Mouse (Mus musculus) frontal cortex, adult 2 months (tissue): Measurements from ENCODE around the gene Ccdc28a. TPM values are rescaled to one million over a fixed set of nuclear protein-coding genes. Genes with fewer than 3 reads are reported as not detected.

ENCODE experiments used
- DNase-seq, 2 experiments: peaks; one replicate each; pipeline ENCODE4 v3.0.0; 2022; ENCODE audit warnings: low spot score in 1 of 2; ENCODE audit errors: extremely low spot score in 1 of 2
- polyA plus RNA-seq: library from polyadenylated mRNA; depleted of rRNA; stranded (reverse); fragments of >200 nt; gene quantifications from 2 replicates; pipeline ENCODE4 v1.2.3, GENCODE M21; 2012; rRNA removed

The Ccdc28a gene
- polyA plus RNA-seq, 1 experiment: 67.0 TPM

DNA sequence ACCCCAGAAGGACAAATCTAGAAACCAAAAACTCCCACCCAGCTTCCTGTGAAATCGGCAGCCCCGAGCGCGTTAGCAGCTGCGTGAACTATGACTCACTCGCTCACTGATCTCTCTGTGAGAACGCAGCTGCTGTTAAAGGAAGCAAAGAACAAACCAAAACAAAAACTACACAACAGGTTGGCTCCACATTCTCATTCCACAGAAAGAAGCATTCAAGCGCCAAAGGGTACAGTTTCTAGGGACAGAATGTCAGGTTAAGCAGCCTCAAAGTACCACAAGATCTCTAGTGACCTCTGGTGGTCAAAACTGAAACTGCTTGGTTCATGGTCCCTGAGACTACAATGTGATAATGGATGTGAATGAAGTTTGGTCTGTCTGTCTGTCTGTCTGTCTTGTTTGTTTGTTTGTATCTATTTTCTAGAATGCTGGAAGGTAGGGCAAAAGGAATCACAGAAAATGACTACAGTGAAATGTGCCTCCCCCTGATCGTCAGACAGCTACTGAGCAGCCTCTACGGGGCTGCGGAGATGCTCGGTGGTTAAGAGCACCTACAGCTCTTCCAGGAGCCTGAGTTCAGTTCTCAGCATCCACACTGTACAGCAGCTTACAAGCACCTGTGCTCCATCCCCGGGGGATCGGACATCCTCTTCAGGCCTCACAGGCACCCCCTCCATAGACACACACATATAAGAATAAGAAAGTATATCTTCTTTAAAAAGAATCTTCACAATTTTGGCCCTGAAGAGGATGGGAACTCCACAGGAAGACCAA lies 37.4 kb downstream of the Ccdc28a start:
- DNase-seq: peak; percentile 63 to 93

DNA sequence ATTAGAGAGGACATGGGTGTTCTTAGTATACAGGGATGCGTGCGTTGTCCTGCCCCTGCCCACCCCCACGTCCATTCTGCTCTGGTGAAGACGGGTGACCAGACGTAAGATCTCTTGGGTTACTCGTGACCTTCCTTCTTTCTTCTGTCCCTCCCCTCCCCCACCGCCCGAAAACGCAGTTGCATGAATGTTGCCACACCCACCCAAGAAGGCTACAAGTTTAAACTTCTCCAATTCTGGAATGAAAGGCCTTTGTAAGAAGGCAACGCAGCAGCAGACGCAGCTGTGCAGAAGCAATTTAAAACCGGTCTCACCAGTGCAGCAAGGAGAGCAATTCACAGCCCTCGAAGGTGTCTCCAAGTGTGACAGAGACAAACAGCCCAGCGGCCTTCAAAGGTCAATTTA lies 40.1 kb downstream of the Ccdc28a start:
- DNase-seq: no peak

DNA sequence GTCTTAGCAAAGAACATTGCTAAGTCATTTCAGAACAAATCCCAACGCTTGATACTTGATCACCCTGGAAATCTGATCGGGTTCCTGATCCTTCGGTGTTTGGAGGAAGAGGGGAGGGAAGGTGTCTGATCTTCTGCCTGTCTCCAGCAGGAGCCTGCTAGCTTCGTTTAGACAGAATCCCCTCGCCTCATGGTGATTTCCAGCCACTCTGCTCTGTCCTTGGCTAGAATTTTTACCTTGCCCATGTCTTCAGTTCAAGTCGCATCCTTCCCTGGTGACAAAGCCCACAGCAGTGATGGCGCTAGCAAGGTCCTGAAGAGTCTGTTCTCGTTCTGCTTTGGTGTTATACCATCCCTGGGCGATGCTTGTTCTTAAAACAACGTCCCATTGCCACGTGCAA lies 40.6 kb downstream of the Ccdc28a start:
- DNase-seq: no peak

DNA sequence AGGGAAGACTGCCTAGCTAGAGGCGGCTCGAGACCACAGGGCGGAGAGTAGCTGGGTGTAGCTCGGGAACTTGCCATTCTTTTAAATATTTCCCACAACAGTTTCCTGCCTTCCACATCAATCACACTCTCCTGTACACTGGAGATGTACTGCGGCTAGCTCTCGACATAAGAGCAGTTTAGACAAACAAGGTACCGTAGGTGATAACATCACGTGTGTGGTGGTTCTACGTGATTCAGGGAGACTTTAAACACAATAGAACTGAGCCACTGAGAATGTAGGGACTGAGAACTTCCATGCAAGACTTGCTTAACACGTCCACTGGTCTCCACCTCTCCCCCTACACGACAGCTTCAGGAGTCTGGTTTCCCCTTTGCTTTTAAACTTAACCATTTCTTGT lies 41.6 kb downstream of the Ccdc28a start:
- DNase-seq: no peak

DNA sequence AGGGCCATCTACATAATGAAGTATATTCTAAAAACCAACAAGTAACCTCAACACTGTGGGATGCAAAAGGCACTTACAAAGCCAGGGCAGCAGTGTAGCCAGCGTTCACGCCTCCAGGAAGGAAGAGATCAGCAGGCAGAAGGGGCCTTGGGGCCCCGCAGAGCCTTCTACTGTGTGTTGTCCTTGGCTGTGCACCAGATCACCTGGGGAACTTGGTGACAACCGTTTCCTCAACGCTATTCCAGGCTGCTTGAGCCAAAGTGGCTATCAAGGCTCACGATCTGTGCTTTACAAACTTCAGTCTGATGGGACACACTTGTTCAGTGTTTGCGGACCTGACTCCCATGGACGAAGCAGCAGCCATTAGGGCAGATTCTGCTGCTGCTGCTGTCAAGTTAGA lies 43.1 kb downstream of the Ccdc28a start:
- DNase-seq: no peak

DNA sequence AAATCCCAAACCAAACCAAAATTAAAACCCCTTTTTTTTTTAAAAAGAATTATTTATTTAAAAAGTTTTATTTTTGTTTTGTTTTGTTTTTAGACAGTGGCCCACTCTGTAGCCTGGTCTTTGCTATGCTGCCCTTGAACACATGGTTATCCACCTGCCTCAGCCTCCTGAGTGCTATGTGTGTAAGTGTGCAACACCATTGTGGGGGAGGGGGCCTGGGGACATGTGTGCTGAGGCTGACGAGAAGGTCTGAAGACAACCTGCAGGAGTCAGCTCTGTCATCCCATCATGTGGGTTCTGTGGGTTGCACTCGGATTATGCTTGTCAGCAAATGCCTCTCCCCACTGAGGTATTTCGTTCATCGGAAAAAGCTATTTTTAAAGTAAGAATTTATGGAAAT lies 45.3 kb downstream of the Ccdc28a start:
- no peak for DNase-seq

DNA sequence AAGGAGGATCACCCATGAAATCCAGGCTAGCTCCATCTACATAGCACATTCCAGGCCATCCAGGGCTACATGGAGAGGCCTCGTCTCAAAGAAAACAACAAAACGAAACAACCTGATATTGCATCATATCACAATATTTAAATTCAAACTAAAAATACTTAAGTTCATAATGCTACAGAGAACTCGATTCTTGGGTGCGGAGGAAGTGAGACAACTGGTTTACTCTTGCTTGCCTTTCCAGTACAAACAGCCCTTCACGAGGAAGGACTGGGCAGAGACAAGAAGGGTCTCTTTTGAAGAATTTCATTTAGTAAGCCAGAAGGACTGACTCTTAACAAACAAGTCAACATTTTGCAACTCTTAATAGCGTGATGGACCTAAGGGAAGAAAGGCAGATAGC lies 46.2 kb downstream of the Ccdc28a start:
- no peak for DNase-seq

DNA sequence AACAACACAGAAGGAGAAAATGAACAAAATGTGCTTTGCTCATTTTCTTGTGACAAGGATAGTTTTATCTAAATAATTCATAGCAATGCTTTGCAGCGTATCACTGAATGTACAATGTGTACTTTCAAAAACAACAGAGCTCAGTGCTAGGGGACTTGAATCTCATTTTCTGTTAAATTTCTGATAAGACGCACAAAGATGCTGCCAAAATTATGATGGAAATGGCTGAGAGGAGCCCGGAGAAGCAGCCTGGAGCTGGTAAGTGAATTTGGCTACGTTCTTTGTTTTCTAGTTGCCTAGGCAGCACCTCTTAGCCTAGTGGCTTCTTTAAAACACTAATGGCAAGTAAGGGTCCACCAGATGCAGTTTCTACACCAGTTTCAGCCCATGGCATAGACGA lies 52.6 kb downstream of the Ccdc28a start:
- no peak for DNase-seq

DNA sequence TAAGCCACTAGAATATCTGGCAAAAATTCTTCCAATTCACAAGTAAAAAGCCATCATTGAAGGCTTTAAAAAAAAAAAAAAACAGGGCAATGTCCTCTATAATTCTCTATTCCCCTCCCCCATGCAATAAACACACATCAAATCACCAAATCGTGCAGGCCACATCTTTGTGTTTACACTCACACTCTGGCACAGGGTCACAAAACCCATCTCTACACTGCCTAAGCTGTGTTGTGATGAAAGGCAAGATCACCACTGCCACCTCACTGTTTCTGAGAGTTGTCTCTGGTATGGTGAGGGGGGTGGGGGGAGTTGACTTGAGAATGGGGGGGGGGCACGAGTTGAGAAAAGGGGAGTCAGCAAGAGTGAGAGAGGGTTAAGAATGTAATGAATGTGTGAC lies 57.5 kb downstream of the Ccdc28a start:
- DNase-seq: no peak

DNA sequence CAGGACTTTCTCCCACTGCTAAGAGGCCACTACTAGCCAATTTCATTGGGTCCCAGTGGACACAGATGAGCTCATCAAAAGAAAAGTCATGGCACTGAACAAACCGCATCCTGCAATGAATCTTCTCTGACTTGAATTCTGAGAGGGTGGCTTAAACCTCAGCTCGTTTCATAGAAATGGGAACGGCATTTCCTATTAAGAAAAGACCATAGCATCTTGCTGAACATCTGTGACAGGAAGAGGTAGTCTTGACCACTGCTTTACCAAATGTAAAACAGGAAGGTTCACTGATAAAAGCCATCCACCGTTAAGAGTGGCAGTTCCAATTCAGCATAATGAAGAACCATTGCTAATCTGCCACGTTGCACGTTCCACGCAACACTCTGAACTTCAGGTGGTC lies 58.1 kb downstream of the Ccdc28a start:
- no peak for DNase-seq

DNA sequence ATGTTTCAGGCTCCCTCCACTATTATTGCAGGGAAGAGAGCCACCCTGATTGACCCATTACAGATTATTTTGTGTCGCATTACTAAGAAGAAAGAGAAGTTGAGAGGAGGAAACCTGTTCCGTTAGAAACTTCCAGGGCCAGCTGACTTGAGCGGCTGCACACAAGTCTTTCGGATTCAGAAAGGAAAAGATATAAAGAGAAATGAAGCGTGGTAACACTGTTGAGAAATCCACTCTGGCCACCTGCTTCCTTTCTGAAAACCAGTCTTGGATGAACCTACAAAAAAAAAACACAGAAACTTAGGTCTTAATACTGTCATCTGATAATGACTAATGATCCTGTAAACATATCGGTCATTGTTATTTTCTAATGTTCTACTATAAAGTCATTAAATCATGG lies 59.7 kb downstream of the Ccdc28a start:
- DNase-seq: no peak

Other genes starting within 250 kb of the Ccdc28a start
- 22.5 and 23.2 TPM in 2 replicates for gene Abracl, start 211.7 kb downstream of the Ccdc28a start, polyA plus RNA-seq
- 62.9 and 66.8 TPM in 2 replicates for gene Reps1, start 179.1 kb downstream of the Ccdc28a start, polyA plus RNA-seq
- 0.42 and 0.46 TPM in 2 replicates for gene Ect2l, start 24.1 kb downstream of the Ccdc28a start, polyA plus RNA-seq
- 13.0 and 13.5 TPM in 2 replicates for gene Nhsl1, start 84.0 kb upstream of the Ccdc28a start, polyA plus RNA-seq